Mouse (Mus musculus): Measurements from ENCODE around the gene Fbf1. TPM values are rescaled to one million over a fixed set of nuclear protein-coding genes. Genes with fewer than 3 reads are reported as not detected.

Gene Fbf1
- polyA plus RNA-seq, 1 experiment from 2014 or later, result 67.0 TPM

- WGBS, result 88% methylated on average over 7 of the region's 7 CpGs
- peaks cover 80% of the 10 kb centered on the region for H3K36me3 ChIP-seq
Measured at GRCm38 (mm10) chr11:116176010-116176409, 8.0 kb upstream of the Fbf1 start.

DNA sequence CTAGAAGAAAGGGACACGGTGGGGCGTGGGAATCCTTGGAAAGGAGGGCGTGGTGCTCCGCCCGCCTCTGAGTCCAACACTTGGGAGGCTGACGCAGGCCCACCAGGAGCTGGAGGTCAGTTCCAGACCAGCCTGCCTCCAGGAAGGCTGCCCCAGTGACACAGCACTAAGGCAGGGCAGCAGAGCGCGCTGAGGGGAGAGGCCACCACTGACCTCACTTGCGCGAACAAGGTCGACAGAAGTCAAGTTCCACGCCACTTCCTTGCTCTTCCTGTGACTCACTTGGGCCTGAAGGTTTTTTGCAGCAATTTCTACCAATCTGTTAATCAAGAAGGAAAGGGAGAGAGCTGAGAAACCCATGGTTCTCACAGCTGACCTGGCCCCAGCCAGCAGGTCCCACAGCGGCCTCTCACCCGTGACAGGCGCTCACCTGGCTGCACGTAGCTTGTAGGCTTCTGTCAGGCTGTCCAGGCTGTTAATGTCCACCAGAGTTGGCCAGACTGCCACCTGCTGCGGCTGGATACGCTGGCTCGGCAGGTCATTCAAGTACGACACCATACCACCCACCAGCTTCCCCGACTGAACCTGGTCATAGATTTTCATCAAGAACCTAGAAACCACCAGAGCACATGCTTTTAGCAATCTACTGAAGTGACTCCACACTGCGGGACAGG lies 6.9 kb upstream of the Fbf1 start:
- H3K27me3 ChIP-seq (replicated peaks), result no peaks in the 10 kb centered on the region
- H3K9me3 ChIP-seq, result no peaks in the 10 kb centered on the region
- no peak overlapping the region for H3K9ac ChIP-seq
- WGBS, result 92% methylated on average over 22 of the region's 22 CpGs
- no peak overlapping the region for H3K4me3 ChIP-seq
- peaks cover 75% of the 10 kb centered on the region for H3K36me3 ChIP-seq
- H3K27ac ChIP-seq, result no peak overlapping the region
- H3K4me2 ChIP-seq (replicated peaks), result no peak overlapping the region
- no peak for ATAC-seq (ENCODE audit: low FRiP score, low read depth)
- H3K4me1 ChIP-seq, result no peaks in the 10 kb centered on the region

More at GRCm38 (mm10) chr11:116176010-116176409, 8.0 kb upstream of the Fbf1 start:
- Histone ChIP-seq H3K4me2 (replicated peaks) (no peak overlapping the region), H3K27ac (no peak overlapping the region), H3K4me3 (no peak overlapping the region), H3K27me3 (replicated peaks) (no peaks in the 10 kb centered on the region), H3K9ac (no peak overlapping the region), H3K4me1 (no peaks in the 10 kb centered on the region), H3K9me3 (no peaks in the 10 kb centered on the region)
- ATAC-seq (ENCODE audit: low FRiP score, low read depth), result no peak

DNA sequence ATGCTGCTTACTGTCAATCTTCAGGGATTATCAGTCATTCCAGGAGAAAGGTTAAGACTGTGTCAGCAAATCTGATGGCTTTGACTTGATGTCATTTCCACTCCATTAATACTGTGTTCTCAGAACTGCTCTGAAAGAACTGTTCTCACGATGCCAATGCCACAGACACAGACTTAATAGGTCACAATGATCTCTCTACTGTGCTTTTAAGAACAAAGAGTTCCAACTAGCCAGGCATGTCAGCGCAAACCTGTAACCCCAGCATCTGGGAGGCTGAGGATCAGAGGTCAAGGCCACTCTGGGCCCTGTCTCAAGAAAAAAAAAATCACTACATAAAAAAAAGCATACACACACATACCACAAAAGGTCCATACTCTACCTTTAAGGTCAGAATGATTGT lies 4.0 kb upstream of the Fbf1 start:
- peaks cover 51% of the 10 kb centered on the region for H3K36me3 ChIP-seq

DNA sequence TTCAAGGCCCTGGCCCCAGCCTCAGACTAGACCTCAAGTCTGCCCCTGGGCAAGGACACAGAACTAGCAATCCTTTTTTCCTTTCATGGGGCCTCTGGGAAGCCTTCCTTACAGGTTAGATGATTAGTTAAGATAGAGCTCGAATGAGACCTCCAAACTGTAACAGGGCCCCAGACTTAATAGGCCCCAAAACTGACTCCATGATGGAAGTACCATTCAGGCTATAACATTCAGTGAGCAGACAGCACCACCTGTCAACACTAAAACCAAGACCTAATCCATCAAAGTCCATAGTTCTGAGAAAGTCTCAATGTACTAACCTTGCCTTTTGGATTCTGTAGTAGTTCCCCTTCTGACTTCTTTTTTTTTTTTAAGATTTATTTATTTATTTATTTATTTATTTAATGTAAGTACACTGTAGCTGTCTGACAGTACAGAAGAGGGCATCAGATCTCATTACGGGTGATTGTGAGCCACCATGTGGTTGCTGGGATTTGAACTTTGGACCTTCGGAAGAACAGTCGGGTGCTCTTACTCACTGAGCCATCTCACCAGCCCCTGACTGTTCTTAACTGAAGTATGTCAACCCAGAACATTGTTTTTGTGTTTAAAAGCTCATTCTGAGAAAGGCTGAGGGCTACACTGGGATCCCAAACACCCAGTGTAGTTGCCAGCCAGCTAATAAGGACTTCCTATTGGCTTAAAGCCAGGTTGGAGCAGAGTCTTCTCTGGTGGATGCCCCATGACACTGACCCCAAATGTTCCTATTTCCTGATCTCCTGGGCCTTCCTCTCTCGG lies 2.2 kb upstream of the Fbf1 start:
- H3K9ac ChIP-seq, result no peak overlapping the region
- H3K36me3 ChIP-seq, result peaks cover 44% of the 10 kb centered on the region
- H3K4me3 ChIP-seq, result no peak overlapping the region
- H3K9me3 ChIP-seq, result no peaks in the 10 kb centered on the region
- no peak for ATAC-seq (ENCODE audit: low FRiP score, low read depth)
- H3K27me3 ChIP-seq (replicated peaks), result no peaks in the 10 kb centered on the region
- no peak overlapping the region for H3K27ac ChIP-seq
- peaks cover 12% of the 10 kb centered on the region for H3K4me1 ChIP-seq
- H3K4me2 ChIP-seq (replicated peaks), result no peak overlapping the region
- WGBS, result 85% methylated on average over 5 of the region's 5 CpGs

More for the DNA sequence above, 4.0 kb upstream of the Fbf1 start:
- no peak for ATAC-seq (ENCODE audit: low FRiP score, low read depth)
- WGBS, result 92% methylated on average over 2 of the region's 2 CpGs
- Histone ChIP-seq H3K4me1 (peaks cover 3% of the 10 kb centered on the region; the same call in 1 of the 2 replicates), H3K9me3 (no peaks in the 10 kb centered on the region), H3K9ac (no peak overlapping the region), H3K27ac (no peak overlapping the region), H3K27me3 (replicated peaks) (no peaks in the 10 kb centered on the region), H3K4me3 (no peak overlapping the region), H3K4me2 (replicated peaks) (no peak overlapping the region)

DNA sequence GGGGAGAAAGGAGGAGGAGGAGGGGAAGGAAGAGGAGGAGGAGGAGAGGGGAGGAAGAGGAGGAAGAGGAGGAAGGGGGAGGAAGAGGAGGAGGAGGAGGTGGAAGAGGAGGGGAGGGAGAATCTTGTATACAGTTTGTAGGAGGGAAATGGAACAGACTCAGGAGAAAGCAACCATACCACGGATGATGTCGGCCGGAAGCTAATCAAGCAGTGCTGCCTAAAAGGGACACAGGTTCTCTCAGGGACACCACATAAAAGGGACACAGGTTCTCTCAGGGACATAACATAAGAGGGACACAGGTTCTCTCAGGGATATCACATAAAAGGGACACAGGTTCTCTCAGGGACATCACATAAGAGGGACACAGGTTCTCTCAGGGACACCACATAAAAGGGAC lies 1.2 kb upstream of the Fbf1 start:
- H3K4me2 ChIP-seq (replicated peaks), result no peak overlapping the region
- ATAC-seq (ENCODE audit: low FRiP score, low read depth), result no peak
- H3K4me1 ChIP-seq, result peaks cover 12% of the 10 kb centered on the region
- H3K9me3 ChIP-seq, result no peaks in the 10 kb centered on the region
- no peak overlapping the region for H3K4me3 ChIP-seq
- WGBS, result 85% methylated on average over 3 of the region's 3 CpGs
- H3K27ac ChIP-seq, result no peak overlapping the region
- no peaks in the 10 kb centered on the region for H3K27me3 ChIP-seq (replicated peaks)
- H3K9ac ChIP-seq, result no peak overlapping the region
- H3K36me3 ChIP-seq, result peaks cover 40% of the 10 kb centered on the region

GRCm38 (mm10) chr11:116167232-116167631 lies 734 bp downstream of the Fbf1 start:
- Histone ChIP-seq H3K4me1 (peaks cover 28% of the 10 kb centered on the region), H3K27me3 (replicated peaks) (no peaks in the 10 kb centered on the region), H3K9ac (peak overlapping the region; percentile 79), H3K4me2 (replicated peaks) (peak overlapping the region; percentile 66), H3K36me3 (peaks cover 21% of the 10 kb centered on the region), H3K4me3 (peak overlapping the region; percentile 73), H3K9me3 (no peaks in the 10 kb centered on the region), H3K27ac (peak overlapping the region; percentile 75; the same call in 1 of the 2 replicates)
- 16% methylated on average over 6 of the region's 6 CpGs for WGBS
- no peak for ATAC-seq (ENCODE audit: low FRiP score, low read depth)

GRCm38 (mm10) chr11:116163002-116163401 lies 5.0 kb downstream of the Fbf1 start:
- H3K27me3 ChIP-seq (replicated peaks), result no peaks in the 10 kb centered on the region
- WGBS, result 24% methylated on average over 9 of the region's 9 CpGs
- H3K4me1 ChIP-seq, result peaks cover 31% of the 10 kb centered on the region
- peak overlapping the region; percentile 23 for H3K4me2 ChIP-seq (replicated peaks)
- peaks cover 46% of the 10 kb centered on the region for H3K36me3 ChIP-seq
- ATAC-seq (ENCODE audit: low FRiP score, low read depth), result no peak
- H3K4me3 ChIP-seq, result no peak overlapping the region
- no peak overlapping the region for H3K27ac ChIP-seq
- no peaks in the 10 kb centered on the region for H3K9me3 ChIP-seq
- no peak overlapping the region for H3K9ac ChIP-seq

- H3K36me3 ChIP-seq, result peaks cover 55% of the 10 kb centered on the region
- no peak overlapping the region for H3K27ac ChIP-seq
- H3K9ac ChIP-seq, result peak overlapping the region; percentile 29; the same call in 1 of the 2 replicates
- H3K27me3 ChIP-seq (replicated peaks), result no peaks in the 10 kb centered on the region
- 0 out of 2 replicates have a peak overlapping the region, but pooled peaks have one; percentile 23 for H3K4me2 ChIP-seq (replicated peaks)
- 70% methylated on average over 10 of the region's 10 CpGs for WGBS
- H3K4me1 ChIP-seq, result peaks cover 30% of the 10 kb centered on the region
- no peak for ATAC-seq (ENCODE audit: low FRiP score, low read depth)
- H3K9me3 ChIP-seq, result no peaks in the 10 kb centered on the region
- H3K4me3 ChIP-seq, result no peak overlapping the region
Measured at GRCm38 (mm10) chr11:116162146-116162545, 5.8 kb downstream of the Fbf1 start.

DNA sequence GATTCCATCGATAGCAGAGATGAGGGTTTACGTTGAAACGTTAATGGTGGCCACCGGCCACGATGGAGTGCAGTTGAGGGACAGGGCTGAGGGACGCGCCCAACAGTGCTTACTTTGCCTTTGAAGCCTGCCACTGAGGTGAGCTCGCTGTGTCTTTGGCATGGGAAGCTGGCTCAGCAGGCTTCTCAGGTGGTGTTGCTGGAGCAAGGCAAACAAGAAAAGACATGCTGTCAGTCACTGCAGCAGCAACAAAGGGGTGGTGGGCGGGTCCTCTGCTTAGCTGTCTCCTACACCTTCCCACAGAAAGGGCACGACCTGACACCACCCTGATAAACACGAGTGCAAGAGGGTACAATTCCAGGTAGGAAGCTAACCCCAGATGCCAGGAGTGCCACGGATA lies 6.7 kb downstream of the Fbf1 start:
- WGBS, result 64% methylated on average over 12 of the region's 12 CpGs
- no peak overlapping the region for H3K9ac ChIP-seq

DNA sequence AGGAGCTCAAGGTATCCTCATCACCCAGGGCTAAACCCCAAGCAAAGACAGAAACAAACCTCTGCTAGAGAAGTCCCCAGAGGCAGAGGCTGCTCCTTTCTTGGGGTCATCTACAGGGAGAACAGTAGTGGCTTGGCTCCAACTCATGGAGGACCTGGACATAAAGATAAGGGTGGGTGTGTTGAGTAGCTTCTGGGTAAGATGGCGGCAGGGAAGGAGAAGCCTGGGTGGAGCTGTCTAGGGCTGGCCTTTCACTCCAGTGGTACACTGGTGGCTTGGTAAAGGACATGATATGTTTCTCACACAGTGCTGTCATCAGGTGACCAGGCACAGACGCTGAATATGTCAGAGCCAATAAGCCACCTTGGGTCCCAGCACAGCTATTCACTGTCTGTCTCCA lies 17.0 kb downstream of the Fbf1 start:
- Histone ChIP-seq H3K4me1 (no peaks in the 10 kb centered on the region), H3K4me3 (no peak overlapping the region), H3K9me3 (no peaks in the 10 kb centered on the region), H3K27ac (no peak overlapping the region), H3K27me3 (replicated peaks) (no peaks in the 10 kb centered on the region), H3K9ac (no peak overlapping the region), H3K4me2 (replicated peaks) (no peak overlapping the region), H3K36me3 (peaks cover 99% of the 10 kb centered on the region)
- no peak for ATAC-seq (ENCODE audit: low FRiP score, low read depth)
- WGBS, result 94% methylated on average over 2 of the region's 2 CpGs

More for the DNA sequence above, 6.7 kb downstream of the Fbf1 start:
- H3K36me3 ChIP-seq, result peaks cover 63% of the 10 kb centered on the region
- no peaks in the 10 kb centered on the region for H3K9me3 ChIP-seq
- no peak for ATAC-seq (ENCODE audit: low FRiP score, low read depth)
- peaks cover 22% of the 10 kb centered on the region for H3K4me1 ChIP-seq
- H3K27ac ChIP-seq, result no peak overlapping the region
- no peak overlapping the region for H3K4me3 ChIP-seq
- no peaks in the 10 kb centered on the region for H3K27me3 ChIP-seq (replicated peaks)
- no peak overlapping the region for H3K4me2 ChIP-seq (replicated peaks)

DNA sequence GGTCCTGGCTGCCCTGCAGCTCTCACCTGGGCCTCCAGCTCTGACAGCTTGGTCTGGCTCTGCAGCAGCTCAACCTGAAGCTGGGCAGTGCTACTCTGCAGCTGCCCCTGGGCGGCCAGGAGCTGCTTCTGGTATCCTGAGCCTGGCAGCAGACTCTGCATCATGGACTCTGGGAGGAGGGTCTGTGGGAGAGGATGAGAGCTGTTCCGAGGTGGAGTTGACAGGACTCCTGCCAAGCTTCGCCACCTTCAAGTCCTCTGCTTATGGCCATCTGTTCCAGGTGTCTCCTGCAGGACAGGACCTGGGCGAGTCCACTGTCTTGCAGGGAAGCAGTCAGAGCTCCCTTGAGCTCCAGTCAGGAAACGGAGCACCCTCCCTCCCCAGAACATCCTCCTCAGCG lies 18.6 kb downstream of the Fbf1 start:
- ATAC-seq (ENCODE audit: low FRiP score, low read depth), result no peak
- no peaks in the 10 kb centered on the region for H3K4me1 ChIP-seq
- H3K27ac ChIP-seq, result no peak overlapping the region
- H3K9me3 ChIP-seq, result no peaks in the 10 kb centered on the region
- H3K4me2 ChIP-seq (replicated peaks), result no peak overlapping the region
- peaks cover 99% of the 10 kb centered on the region for H3K36me3 ChIP-seq
- no peak overlapping the region for H3K9ac ChIP-seq
- no peaks in the 10 kb centered on the region for H3K27me3 ChIP-seq (replicated peaks)
- H3K4me3 ChIP-seq, result no peak overlapping the region
- 84% methylated on average over 6 of the region's 6 CpGs for WGBS

GRCm38 (mm10) chr11:116148761-116149221 lies 19.2 kb downstream of the Fbf1 start:
- no peak overlapping the region for H3K4me2 ChIP-seq (replicated peaks)
- H3K27ac ChIP-seq, result no peak overlapping the region
- no peak overlapping the region for H3K9ac ChIP-seq
- H3K4me3 ChIP-seq, result no peak overlapping the region
- no peak for ATAC-seq (ENCODE audit: low FRiP score, low read depth)
- H3K4me1 ChIP-seq, result no peaks in the 10 kb centered on the region
- no peaks in the 10 kb centered on the region for H3K9me3 ChIP-seq
- H3K36me3 ChIP-seq, result peaks cover 99% of the 10 kb centered on the region
- 59% methylated on average over 20 of the region's 20 CpGs for WGBS
- H3K27me3 ChIP-seq (replicated peaks), result no peaks in the 10 kb centered on the region

Measured in neural tube, embryonic 12.5 days (tissue).